Mouse (Mus musculus) CH12.LX (cell line): ENCODE measurements at regions not wholly inside any gene's neighbourhood (a gene's known extent, or its start where the extent isn't known, plus 50 kb on each side); places are given as distances from the start of the nearest gene placed in this dataset.

Experiments used
- DNase-seq: peaks from one replicate; pipeline ENCODE4 v3.0.0-alpha.2; 2013; ENCODE audit errors: extremely low read depth
- H3K27ac ChIP-seq: 2 replicates; pipeline ENCODE4 v1.5.1; 2012; ENCODE audit warnings: low read depth, mild to moderate bottlenecking, control low read depth, moderate library complexity; ENCODE audit not compliant: insufficient read depth
- H3K27me3 ChIP-seq: replicated peaks from 2 replicates; pipeline ENCODE3; 2012; ENCODE audit warnings: inconsistent platforms
- H3K36me3 ChIP-seq, 2 experiments: replicated peaks in 1 of 2; 2 replicates each; pipeline versions ENCODE3 to v1.6.1; 2012; ENCODE audit warnings: inconsistent platforms in 1 of 2, low read length in 1 of 2, mild to moderate bottlenecking in 1 of 2, mixed read lengths in 1 of 2, moderate library complexity in 1 of 2; ENCODE audit not compliant: control insufficient read depth in 1 of 2, insufficient read depth in 1 of 2
- H3K4me1 ChIP-seq, 2 experiments: 2 replicates each; pipeline ENCODE4 v1.6.1; 2012; ENCODE audit warnings: inconsistent platforms in 1 of 2, moderate library complexity in 1 of 2; ENCODE audit not compliant: insufficient read depth in 2 of 2, control insufficient read depth in 1 of 2
- H3K4me2 ChIP-seq: 2 replicates; pipeline ENCODE4 v1.6.1; 2012; ENCODE audit warnings: low read depth, mild to moderate bottlenecking, control low read depth; ENCODE audit not compliant: poor library complexity, insufficient read depth, severe bottlenecking
- H3K4me3 ChIP-seq, 3 experiments: fragments of 150-350 bp in 1 of 3; sonication (generic) in 1 of 3; replicated peaks in 1 of 3; 2 replicates each; pipeline versions ENCODE3 to v1.5.1; 2011 to 2012; ENCODE audit warnings: low read depth in 2 of 3, low read length in 2 of 3, mild to moderate bottlenecking in 2 of 3, moderate library complexity in 2 of 3, control low read depth in 1 of 3, improper control_type of control experiment in 1 of 3, inconsistent platforms in 1 of 3, mixed read lengths in 1 of 3; ENCODE audit not compliant: poor library complexity in 1 of 3
- H3K79me2 ChIP-seq: replicated peaks from 2 replicates; pipeline ENCODE4 v1.6.1; 2012; ENCODE audit warnings: mild to moderate bottlenecking, moderate library complexity; ENCODE audit not compliant: control insufficient read depth, poor library complexity, insufficient read depth, severe bottlenecking; ENCODE audit errors: extremely low read depth
- H3K9ac ChIP-seq: 2 replicates; pipeline ENCODE4 v1.6.1; 2012; ENCODE audit warnings: low read depth, mild to moderate bottlenecking, control low read depth, moderate library complexity; ENCODE audit not compliant: insufficient read depth
- H3K9me3 ChIP-seq: replicated peaks from 2 replicates; pipeline ENCODE3; 2012; ENCODE audit warnings: low read length, inconsistent platforms, mixed read lengths
- BHLHE40 ChIP-seq: IDR thresholded peaks from 2 replicates; pipeline ENCODE4 v1.6.1; 2011; ENCODE audit warnings: mild to moderate bottlenecking, low read depth, low read length, improper control_type of control experiment
- CHD1 ChIP-seq: IDR thresholded peaks from 2 replicates; pipeline ENCODE4 v1.6.1; 2012; ENCODE audit warnings: low read depth, low read length, improper control_type of control experiment, inconsistent platforms
- CHD2 ChIP-seq: IDR thresholded peaks from 2 replicates; pipeline ENCODE4 v1.6.1; 2011; ENCODE audit warnings: low read length, improper control_type of control experiment
- ELF1 ChIP-seq: IDR thresholded peaks from 2 replicates; pipeline ENCODE4 v1.6.1; 2014; ENCODE audit warnings: low read depth, mild to moderate bottlenecking, inconsistent platforms, low read length, improper control_type of control experiment
- GABPA ChIP-seq: IDR thresholded peaks from 2 replicates; pipeline ENCODE4 v1.6.1; 2012; ENCODE audit warnings: low read depth, low read length, improper control_type of control experiment, inconsistent platforms; ENCODE audit not compliant: insufficient replicate concordance
- HCFC1 ChIP-seq: IDR thresholded peaks from 2 replicates; pipeline ENCODE4 v1.6.1; 2012; ENCODE audit warnings: low read depth, mild to moderate bottlenecking, inconsistent platforms, low read length, improper control_type of control experiment
- IRF4 ChIP-seq: IDR thresholded peaks from 2 replicates; pipeline ENCODE4 v1.6.1; 2014; ENCODE audit warnings: low read depth, mild to moderate bottlenecking, inconsistent platforms, low read length, improper control_type of control experiment
- JUN ChIP-seq: IDR thresholded peaks from 2 replicates; pipeline ENCODE4 v1.6.1; 2011; ENCODE audit warnings: low read depth, mild to moderate bottlenecking, low read length, improper control_type of control experiment, moderate library complexity; ENCODE audit not compliant: insufficient read depth
- KAT2A ChIP-seq: IDR thresholded peaks from 2 replicates; pipeline ENCODE4 v1.6.1; 2012; ENCODE audit warnings: low read length, improper control_type of control experiment, inconsistent platforms; ENCODE audit not compliant: insufficient replicate concordance
- MAFK ChIP-seq: IDR thresholded peaks from 2 replicates; pipeline ENCODE4 v1.6.1; 2011; ENCODE audit warnings: low read length, improper control_type of control experiment; ENCODE audit not compliant: insufficient replicate concordance
- MAX ChIP-seq: IDR thresholded peaks from 2 replicates; pipeline ENCODE4 v1.6.1; 2011; ENCODE audit warnings: low read length, improper control_type of control experiment
- MAZ ChIP-seq: IDR thresholded peaks from 2 replicates; pipeline ENCODE4 v1.6.1; 2012; ENCODE audit warnings: low read depth, mild to moderate bottlenecking, inconsistent platforms, low read length, improper control_type of control experiment, moderate library complexity
- MYC ChIP-seq: IDR thresholded peaks from 2 replicates; pipeline ENCODE4 v1.6.1; 2011; ENCODE audit warnings: low read depth, mild to moderate bottlenecking, improper control_type of control experiment, low read length
- NELFE ChIP-seq: IDR thresholded peaks from 2 replicates; pipeline ENCODE4 v1.6.1; 2011; ENCODE audit warnings: low read depth, low read length, improper control_type of control experiment
- PAX5 ChIP-seq: IDR thresholded peaks from 2 replicates; pipeline ENCODE4 v1.6.1; 2012; ENCODE audit warnings: low read length, inconsistent platforms, mixed read lengths
- POLR2AphosphoS2 ChIP-seq: IDR thresholded peaks from 2 replicates; pipeline ENCODE4 v1.6.1; 2011; ENCODE audit warnings: low read depth, low read length, improper control_type of control experiment
- RAD21 ChIP-seq: IDR thresholded peaks from 2 replicates; pipeline ENCODE4 v1.6.1; 2011; ENCODE audit warnings: low read depth, mild to moderate bottlenecking, low read length, improper control_type of control experiment, moderate library complexity
- RCOR1 ChIP-seq: conservative IDR thresholded peaks from 2 replicates; pipeline ENCODE4 v1.6.1; 2012; ENCODE audit warnings: low read depth, mild to moderate bottlenecking, inconsistent platforms, low read length, improper control_type of control experiment
- SIN3A ChIP-seq: IDR thresholded peaks from 2 replicates; pipeline ENCODE4 v1.6.1; 2012; ENCODE audit warnings: low read length, improper control_type of control experiment, inconsistent platforms
- SMC3 ChIP-seq: IDR thresholded peaks from 2 replicates; pipeline ENCODE4 v1.6.1; 2011; ENCODE audit warnings: low read depth, low read length, improper control_type of control experiment
- TBP ChIP-seq: conservative IDR thresholded peaks from 2 replicates; pipeline ENCODE4 v1.6.1; 2011; ENCODE audit warnings: low read depth, low read length, improper control_type of control experiment
- TCF12 ChIP-seq: IDR thresholded peaks from 2 replicates; pipeline ENCODE4 v1.6.1; 2014; ENCODE audit warnings: low read depth, mild to moderate bottlenecking, inconsistent platforms, low read length, improper control_type of control experiment
- UBTF ChIP-seq: IDR thresholded peaks from 2 replicates; pipeline ENCODE4 v1.6.1; 2012; ENCODE audit warnings: low read depth, mild to moderate bottlenecking, inconsistent platforms, low read length, improper control_type of control experiment, moderate library complexity
- USF2 ChIP-seq: conservative IDR thresholded peaks from 2 replicates; pipeline ENCODE4 v1.6.1; 2011; ENCODE audit warnings: low read depth, low read length, improper control_type of control experiment
- ZKSCAN1 ChIP-seq: IDR thresholded peaks from 2 replicates; pipeline ENCODE4 v1.6.1; 2012; ENCODE audit warnings: low read depth, inconsistent platforms, low read length, improper control_type of control experiment, borderline replicate concordance
- ZMIZ1 ChIP-seq: IDR thresholded peaks from 2 replicates; pipeline ENCODE4 v1.6.1; 2012; ENCODE audit warnings: low read depth, mild to moderate bottlenecking, inconsistent platforms, low read length, improper control_type of control experiment
- dilution Hi-C: fragments of 300-500 bp; cut with MboI; formaldehyde crosslinking; loops from 2 replicates; pipeline ENCODE4 v1.14.3; 2020; ENCODE audit warnings: low sequenced_read_pairs; ENCODE audit not compliant: extremely low pct_unique_long_range_greater_than_20kb, extremely low pct_ligation_motif_present
- in situ Hi-C: fragments of 300-500 bp; cut with MboI; formaldehyde crosslinking; loops from 3 replicates; pipeline ENCODE4 v1.14.3; 2019; ENCODE audit warnings: low sequenced_read_pairs, low pct_ligation_motif_present, low pct_unique_long_range_greater_than_20kb, mixed read lengths

GRCm38 (mm10) chr14:66473251-66473550 is 464.2 kb upstream of the Gulo start:
- Histone ChIP-seq H3K4me2 (no peak overlapping the region), H3K27ac (no peak overlapping the region), H3K79me2 (no peaks in the 10 kb centered on the region), H3K9ac (no peak overlapping the region), H3K36me3 (no peaks in the 10 kb centered on the region), H3K4me3 (no peak overlapping the region), H3K9me3 (no peaks in the 10 kb centered on the region), H3K27me3 (no peaks in the 10 kb centered on the region), H3K4me1 (peaks cover 0 to 4% of the 10 kb centered on the region in 2 experiments; a peak in 2 of 4 replicates)
- in situ Hi-C loops, result no loop called here
- no peak for DNase-seq
- dilution Hi-C loops, result no loop called here
- TF ChIP-seq RCOR1, result no peak
- TF ChIP-seq ELF1, result no peak
- no peak for TF ChIP-seq CHD1
- TF ChIP-seq MAZ, result no peak
- TF ChIP-seq ZKSCAN1, result no peak
- TF ChIP-seq UBTF, result no peak
- TF ChIP-seq PAX5, result no peak
- TF ChIP-seq IRF4, result no peak

- Histone ChIP-seq H3K27ac (no peak overlapping the region), H3K4me2 (no peak overlapping the region), H3K27me3 (no peaks in the 10 kb centered on the region), H3K4me3 (no peak overlapping the region), H3K4me1 (peaks cover 0 to 4% of the 10 kb centered on the region in 2 experiments; a peak in 2 of 4 replicates), H3K79me2 (no peaks in the 10 kb centered on the region), H3K36me3 (no peaks in the 10 kb centered on the region), H3K9ac (no peak overlapping the region), H3K9me3 (no peaks in the 10 kb centered on the region)
- in situ Hi-C loops, result no loop called here
- dilution Hi-C loops, result no loop called here
- TF ChIP-seq USF2, result no peak
- no peak for TF ChIP-seq BHLHE40
- TF ChIP-seq IRF4, result no peak
- no peak for TF ChIP-seq ZMIZ1
- DNase-seq, result no peak
These were observed 463.7 kb upstream of the Gulo start for GRCm38 (mm10) chr14:66472537-66473250.

- Histone ChIP-seq H3K36me3 (no peaks in the 10 kb centered on the region), H3K9me3 (peaks cover 5% of the 10 kb centered on the region), H3K9ac (no peak overlapping the region), H3K79me2 (no peaks in the 10 kb centered on the region), H3K4me3 (no peak overlapping the region), H3K4me1 (peaks cover 0 to 16% of the 10 kb centered on the region in 2 experiments; a peak in 2 of 4 replicates), H3K27me3 (no peaks in the 10 kb centered on the region), H3K4me2 (no peak overlapping the region), H3K27ac (no peak overlapping the region)
- dilution Hi-C loops (no loop called here), in situ Hi-C loops (no loop called here)
- no peak for TF ChIP-seq SIN3A
- TF ChIP-seq MAFK, result no peak
- no peak for TF ChIP-seq RAD21
- TF ChIP-seq MAX, result no peak
- no peak for TF ChIP-seq MAZ
- TF ChIP-seq KAT2A, result no peak
- no peak for TF ChIP-seq HCFC1
- TF ChIP-seq NELFE, result no peak
- no peak for TF ChIP-seq JUN
- no peak for TF ChIP-seq ELF1
- TF ChIP-seq SMC3, result no peak
- TF ChIP-seq CHD2, result no peak
- TF ChIP-seq GABPA, result no peak
- no peak for TF ChIP-seq CHD1
- no peak for TF ChIP-seq UBTF
- no peak for TF ChIP-seq TBP
- no peak for TF ChIP-seq POLR2AphosphoS2
- TF ChIP-seq MYC, result no peak
- no peak for TF ChIP-seq TCF12
- DNase-seq, result peak; percentile 4
These were observed 453.1 kb upstream of the Gulo start for GRCm38 (mm10) chr14:66462081-66462480.
